Mouse (Mus musculus) bone marrow, adult 2 months (tissue): ENCODE measurements around the gene E130114P18Rik.

Experiments used
- CTCF ChIP-seq: fragments of 200-500 bp; IDR thresholded peaks from 2 replicates; pipeline ENCODE4 v1.5.1; 2011; ENCODE audit warnings: low read length, control low read depth; ENCODE audit not compliant: control insufficient read depth, insufficient read depth
- POLR2A ChIP-seq: fragments of 200-500 bp; IDR thresholded peaks from 2 replicates; pipeline ENCODE4 v1.6.1; 2011; ENCODE audit warnings: low read depth, mild to moderate bottlenecking, control low read depth, low read length, borderline replicate concordance; ENCODE audit not compliant: control insufficient read depth

- TF ChIP-seq CTCF: no peak
- TF ChIP-seq POLR2A: no peak
These were observed 49.4 kb downstream of the E130114P18Rik start for GRCm38 (mm10) chr4:97728520-97728919.
